Mouse (Mus musculus): ENCODE measurements around the gene Fxyd2. TPM values are rescaled to one million over a fixed set of nuclear protein-coding genes. Genes with fewer than 3 reads are reported as not detected.

Gene Fxyd2
- total and polyA plus RNA-seq, 2 experiments from 2014 or later = 16.6 to 22.7 TPM

- DNase-seq (no peak), ATAC-seq (no peak)
- H3K36me3 ChIP-seq (ENCODE audit: insufficient read depth) = peaks cover 5% of the 10 kb centered on the region; the same call in 1 of the 2 replicates
- no peaks in the 10 kb centered on the region for H3K9me3 ChIP-seq (ENCODE audit: low read length)
- H3K4me3 ChIP-seq (ENCODE audit: low read depth, low read length) = no peak overlapping the region
- no peak overlapping the region for H3K9ac ChIP-seq
- no peak overlapping the region for H3K27ac ChIP-seq (ENCODE audit: low read depth, low read length)
- WGBS = 42% methylated on average over 2 of the region's 2 CpGs
- no peaks in the 10 kb centered on the region for H3K27me3 ChIP-seq (ENCODE audit: insufficient read depth, low read length)
- peaks cover 22% of the 10 kb centered on the region for H3K4me1 ChIP-seq (ENCODE audit: insufficient read depth)
- TF ChIP-seq CTCF (IDR thresholded peaks at IDR 0.05; ENCODE audit: low read depth) = no peak
- H3K4me2 ChIP-seq (ENCODE audit: low read depth) = no peak overlapping the region
Measured at GRCm38 (mm10) chr9:45376883-45377282, 22.6 kb upstream of the Fxyd2 start.

GRCm38 (mm10) chr9:45380411-45381251, 18.8 kb upstream of the Fxyd2 start:
- WGBS = 9% methylated on average over 10 of the region's 10 CpGs
- peak overlapping the region; percentile 66 for H3K27ac ChIP-seq (ENCODE audit: low read depth, low read length)
- H3K4me1 ChIP-seq (ENCODE audit: insufficient read depth) = peaks cover 12% of the 10 kb centered on the region

GRCm38 (mm10) chr9:45382336-45382735, 17.1 kb upstream of the Fxyd2 start:
- H3K9me3 ChIP-seq (ENCODE audit: low read length) = no peaks in the 10 kb centered on the region
- WGBS = 47% methylated on average over 5 of the region's 5 CpGs
- ATAC-seq (peak; percentile 70), DNase-seq (peak; percentile 51)
- no peak overlapping the region for H3K9ac ChIP-seq
- TF ChIP-seq CTCF (IDR thresholded peaks at IDR 0.05; ENCODE audit: low read depth) = no peak
- H3K4me2 ChIP-seq (ENCODE audit: low read depth) = no peak overlapping the region
- H3K4me3 ChIP-seq (ENCODE audit: low read depth, low read length) = no peak overlapping the region
- no peaks in the 10 kb centered on the region for H3K27me3 ChIP-seq (ENCODE audit: insufficient read depth, low read length)
- no peak overlapping the region for H3K27ac ChIP-seq (ENCODE audit: low read depth, low read length)
- no peaks in the 10 kb centered on the region for H3K36me3 ChIP-seq (ENCODE audit: insufficient read depth)
- H3K4me1 ChIP-seq (ENCODE audit: insufficient read depth) = peaks cover 12% of the 10 kb centered on the region

More at GRCm38 (mm10) chr9:45380411-45381251, 18.8 kb upstream of the Fxyd2 start:
- no peak for TF ChIP-seq CTCF (IDR thresholded peaks at IDR 0.05; ENCODE audit: low read depth)
- no peaks in the 10 kb centered on the region for H3K9me3 ChIP-seq (ENCODE audit: low read length)
- H3K36me3 ChIP-seq (ENCODE audit: insufficient read depth) = peaks cover 3% of the 10 kb centered on the region; the same call in 1 of the 2 replicates
- H3K27me3 ChIP-seq (ENCODE audit: insufficient read depth, low read length) = no peaks in the 10 kb centered on the region
- no peak overlapping the region for H3K9ac ChIP-seq
- H3K4me2 ChIP-seq (ENCODE audit: low read depth) = no peak overlapping the region
- no peak overlapping the region for H3K4me3 ChIP-seq (ENCODE audit: low read depth, low read length)
- ATAC-seq (peak; percentile 80), DNase-seq (peak; percentile 58)

- peak; percentile 13; the same call in 1 of the 2 replicates for ATAC-seq
- WGBS = 53% methylated on average over 5 of the region's 5 CpGs
- peak overlapping the region; percentile 40; the same call in 1 of the 2 replicates for H3K27ac ChIP-seq (ENCODE audit: low read depth, low read length)
Measured at GRCm38 (mm10) chr9:45382834-45383233, 16.6 kb upstream of the Fxyd2 start.

GRCm38 (mm10) chr9:45383883-45384282, 15.6 kb upstream of the Fxyd2 start:
- DNase-seq = no peak
- 78% methylated on average over 6 of the region's 6 CpGs for WGBS

More at GRCm38 (mm10) chr9:45382834-45383233, 16.6 kb upstream of the Fxyd2 start:
- no peak for TF ChIP-seq CTCF (IDR thresholded peaks at IDR 0.05; ENCODE audit: low read depth)
- H3K36me3 ChIP-seq (ENCODE audit: insufficient read depth) = no peaks in the 10 kb centered on the region
- H3K4me3 ChIP-seq (ENCODE audit: low read depth, low read length) = no peak overlapping the region
- H3K27me3 ChIP-seq (ENCODE audit: insufficient read depth, low read length) = no peaks in the 10 kb centered on the region
- peaks cover 12% of the 10 kb centered on the region for H3K4me1 ChIP-seq (ENCODE audit: insufficient read depth)
- no peak overlapping the region for H3K9ac ChIP-seq
- no peaks in the 10 kb centered on the region for H3K9me3 ChIP-seq (ENCODE audit: low read length)
- no peak for DNase-seq
- no peak overlapping the region for H3K4me2 ChIP-seq (ENCODE audit: low read depth)

GRCm38 (mm10) chr9:45386698-45387097, 12.8 kb upstream of the Fxyd2 start:
- Histone ChIP-seq H3K36me3 (ENCODE audit: insufficient read depth) (peaks cover 14% of the 10 kb centered on the region), H3K9ac (no peak overlapping the region), H3K4me1 (ENCODE audit: insufficient read depth) (no peaks in the 10 kb centered on the region), H3K27me3 (ENCODE audit: insufficient read depth, low read length) (no peaks in the 10 kb centered on the region), H3K4me2 (ENCODE audit: low read depth) (no peak overlapping the region), H3K27ac (ENCODE audit: low read depth, low read length) (no peak overlapping the region), H3K4me3 (ENCODE audit: low read depth, low read length) (no peak overlapping the region), H3K9me3 (ENCODE audit: low read length) (no peaks in the 10 kb centered on the region)
- no peak for TF ChIP-seq CTCF (IDR thresholded peaks at IDR 0.05; ENCODE audit: low read depth)
- WGBS = 92% methylated on average over 5 of the region's 5 CpGs
- no peak for ATAC-seq
- no peak for DNase-seq

More at GRCm38 (mm10) chr9:45383883-45384282, 15.6 kb upstream of the Fxyd2 start:
- peaks cover 12% of the 10 kb centered on the region for H3K4me1 ChIP-seq (ENCODE audit: insufficient read depth)
- ATAC-seq = no peak
- no peaks in the 10 kb centered on the region for H3K36me3 ChIP-seq (ENCODE audit: insufficient read depth)
- no peaks in the 10 kb centered on the region for H3K27me3 ChIP-seq (ENCODE audit: insufficient read depth, low read length)
- no peak overlapping the region for H3K9ac ChIP-seq
- no peak overlapping the region for H3K27ac ChIP-seq (ENCODE audit: low read depth, low read length)
- no peaks in the 10 kb centered on the region for H3K9me3 ChIP-seq (ENCODE audit: low read length)
- no peak overlapping the region for H3K4me2 ChIP-seq (ENCODE audit: low read depth)
- no peak for TF ChIP-seq CTCF (IDR thresholded peaks at IDR 0.05; ENCODE audit: low read depth)
- H3K4me3 ChIP-seq (ENCODE audit: low read depth, low read length) = no peak overlapping the region

- ATAC-seq (peak; percentile 73), DNase-seq (peak; percentile 86)
- Histone ChIP-seq H3K4me3 (ENCODE audit: low read depth, low read length) (no peak overlapping the region), H3K36me3 (ENCODE audit: insufficient read depth) (peaks cover 32% of the 10 kb centered on the region), H3K4me1 (ENCODE audit: insufficient read depth) (no peaks in the 10 kb centered on the region), H3K4me2 (ENCODE audit: low read depth) (no peak overlapping the region), H3K27me3 (ENCODE audit: insufficient read depth, low read length) (no peaks in the 10 kb centered on the region), H3K9me3 (ENCODE audit: low read length) (no peaks in the 10 kb centered on the region), H3K9ac (no peak overlapping the region), H3K27ac (ENCODE audit: low read depth, low read length) (no peak overlapping the region)
- TF ChIP-seq CTCF (IDR thresholded peaks at IDR 0.05; ENCODE audit: low read depth) = peak; percentile 98
- 40% methylated on average over 12 of the region's 12 CpGs for WGBS
Measured at GRCm38 (mm10) chr9:45388385-45388994, 11.0 kb upstream of the Fxyd2 start.

Data from forebrain, postnatal 0 days (tissue).